Mouse (Mus musculus): ENCODE results near the gene Eri3. TPM values are rescaled to one million over a fixed set of nuclear protein-coding genes. Genes with fewer than 3 reads are reported as not detected.
A peak's percentile ranks its signal among the peaks of the same experiment; 100 is the strongest.

Gene Eri3
- polyA plus RNA-seq, 1 experiment, result 201 TPM

DNA sequence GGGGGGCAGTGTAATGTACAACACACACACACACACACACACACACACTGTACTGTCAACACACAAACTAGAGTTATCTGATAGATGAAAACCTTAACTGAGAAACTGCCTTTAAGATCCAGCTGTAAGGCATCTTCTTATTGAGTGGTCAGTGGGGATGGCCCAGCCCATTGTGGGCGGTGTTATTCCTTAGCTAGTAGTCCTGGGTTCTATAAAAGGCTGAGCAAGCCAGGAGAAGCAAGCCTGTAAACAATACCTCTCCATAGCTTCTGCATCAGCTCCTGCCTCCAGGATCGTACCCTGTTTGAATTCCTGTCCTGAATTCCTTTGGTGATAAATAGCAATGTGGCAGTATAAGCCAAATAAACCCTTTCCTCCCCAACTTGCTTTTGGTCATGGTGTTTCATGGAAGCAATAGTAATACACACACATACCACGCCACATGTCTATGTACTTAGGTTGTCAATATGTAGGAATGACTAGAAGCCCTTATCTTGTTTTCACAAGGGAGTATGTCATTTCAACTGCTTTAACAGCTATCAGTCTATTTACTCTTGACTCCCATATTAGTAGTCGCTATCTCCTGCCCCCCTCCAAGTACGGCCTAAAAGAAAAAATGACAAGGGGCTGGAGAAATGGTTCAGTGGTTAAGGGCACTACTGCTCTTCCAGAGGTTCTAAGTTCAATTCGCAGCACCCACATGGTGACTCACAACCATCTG, 133.0 kb downstream of the Eri3 start:
- no peak overlapping the region for H3K4me3 ChIP-seq (ENCODE audit: insufficient read depth, low read length)
- TF ChIP-seq POLR2A (IDR thresholded peaks at IDR 0.05; ENCODE audit: extremely low read depth, insufficient read depth, low read length) (no peak), CTCF (IDR thresholded peaks at IDR 0.05; ENCODE audit: extremely low read depth, insufficient read depth, low read length) (no peak)
- no peaks in the 10 kb centered on the region for H3K4me1 ChIP-seq (ENCODE audit: control insufficient read depth, insufficient read depth, low read length)
- H3K27ac ChIP-seq (ENCODE audit: insufficient read depth, low read length), result no peak overlapping the region

DNA sequence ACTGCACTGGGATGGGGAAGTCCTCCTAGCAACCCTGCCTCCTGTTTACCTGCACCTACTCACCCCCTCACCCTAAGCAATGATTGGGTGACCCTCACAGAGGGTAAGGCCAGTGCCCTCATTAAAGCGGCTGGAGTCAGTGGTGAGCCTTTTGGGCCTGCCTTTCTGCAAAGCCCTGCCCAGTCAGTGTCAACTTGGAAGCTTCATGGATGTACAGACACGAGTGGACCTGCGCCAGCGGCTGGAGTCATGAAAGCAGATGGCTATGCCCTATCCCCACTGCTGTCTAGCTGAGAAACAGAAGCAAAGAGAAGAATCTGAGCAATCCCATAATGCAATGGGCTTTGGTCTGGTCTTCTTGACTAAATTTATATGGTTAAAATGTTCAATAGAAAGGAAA, 136.2 kb downstream of the Eri3 start:
- Histone ChIP-seq H3K4me1 (ENCODE audit: control insufficient read depth, insufficient read depth, low read length) (no peaks in the 10 kb centered on the region), H3K4me3 (ENCODE audit: insufficient read depth, low read length) (no peak overlapping the region), H3K27ac (ENCODE audit: insufficient read depth, low read length) (no peak overlapping the region)
- TF ChIP-seq CTCF (IDR thresholded peaks at IDR 0.05; ENCODE audit: extremely low read depth, insufficient read depth, low read length), result no peak
- no peak for TF ChIP-seq POLR2A (IDR thresholded peaks at IDR 0.05; ENCODE audit: extremely low read depth, insufficient read depth, low read length)

DNA sequence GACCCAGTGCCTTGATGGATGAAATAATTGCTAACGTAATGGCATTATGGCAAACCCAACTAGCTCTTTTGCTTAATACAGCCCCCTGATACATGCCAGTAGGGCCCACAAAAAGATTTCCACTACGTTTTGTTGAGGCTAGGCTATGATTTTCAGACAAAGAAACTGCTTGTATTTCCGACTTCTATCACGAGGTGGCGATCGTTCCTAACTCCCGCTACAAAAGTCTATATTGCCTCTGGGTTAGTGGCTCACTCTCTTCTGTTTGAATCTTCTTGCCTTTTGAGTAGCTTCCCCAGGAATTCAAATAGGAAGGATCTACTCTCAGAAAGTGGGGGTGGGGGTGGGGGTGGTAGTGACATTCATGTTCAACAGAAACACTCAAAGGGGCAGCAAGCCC, 155.2 kb downstream of the Eri3 start:
- H3K4me3 ChIP-seq (ENCODE audit: insufficient read depth, low read length), result no peak overlapping the region
- no peaks in the 10 kb centered on the region for H3K4me1 ChIP-seq (ENCODE audit: control insufficient read depth, insufficient read depth, low read length)
- no peak overlapping the region for H3K27ac ChIP-seq (ENCODE audit: insufficient read depth, low read length)
- TF ChIP-seq POLR2A (IDR thresholded peaks at IDR 0.05; ENCODE audit: extremely low read depth, insufficient read depth, low read length) (no peak), CTCF (IDR thresholded peaks at IDR 0.05; ENCODE audit: extremely low read depth, insufficient read depth, low read length) (peak; percentile 68)

DNA sequence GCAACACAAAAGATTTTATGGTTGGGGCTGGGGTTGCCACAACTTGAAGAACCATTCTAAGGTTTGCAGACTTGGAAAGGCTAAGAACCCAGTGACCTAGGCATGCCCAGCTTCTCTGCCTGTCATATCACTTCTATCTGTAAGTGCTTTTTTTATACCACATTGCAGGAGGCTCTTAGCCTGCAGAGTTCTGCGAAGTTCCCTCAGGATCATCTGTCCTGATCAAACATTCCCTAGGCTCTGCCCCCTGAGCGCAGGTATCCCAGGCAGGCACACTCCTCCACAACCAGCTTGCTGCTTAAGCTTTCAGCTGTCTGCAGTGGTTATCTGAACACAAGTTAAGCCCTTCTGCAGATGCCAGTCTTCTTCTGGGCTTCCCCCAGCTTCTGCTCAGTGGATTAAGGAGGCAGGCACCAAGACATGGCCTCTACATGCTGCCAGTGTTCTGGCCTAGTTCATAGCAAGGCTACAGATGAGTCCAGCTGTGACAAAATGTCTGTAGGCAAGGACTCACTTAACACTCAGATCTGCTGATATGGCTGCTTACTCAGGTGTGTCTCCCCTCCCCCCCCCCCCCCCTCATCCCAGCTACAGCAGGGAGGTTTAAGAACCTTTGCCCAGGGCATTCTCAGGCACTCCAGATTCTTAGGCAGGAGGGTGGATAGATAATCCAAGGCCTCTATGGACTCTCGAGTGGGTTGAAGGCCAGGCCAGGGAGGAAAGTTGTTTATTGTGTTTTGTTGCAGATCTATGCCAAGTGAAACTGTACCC, 158.8 kb downstream of the Eri3 start:
- Histone ChIP-seq H3K4me3 (ENCODE audit: insufficient read depth, low read length) (no peak overlapping the region), H3K4me1 (ENCODE audit: control insufficient read depth, insufficient read depth, low read length) (no peaks in the 10 kb centered on the region), H3K27ac (ENCODE audit: insufficient read depth, low read length) (no peak overlapping the region)
- TF ChIP-seq CTCF (IDR thresholded peaks at IDR 0.05; ENCODE audit: extremely low read depth, insufficient read depth, low read length), result no peak
- no peak for TF ChIP-seq POLR2A (IDR thresholded peaks at IDR 0.05; ENCODE audit: extremely low read depth, insufficient read depth, low read length)

DNA sequence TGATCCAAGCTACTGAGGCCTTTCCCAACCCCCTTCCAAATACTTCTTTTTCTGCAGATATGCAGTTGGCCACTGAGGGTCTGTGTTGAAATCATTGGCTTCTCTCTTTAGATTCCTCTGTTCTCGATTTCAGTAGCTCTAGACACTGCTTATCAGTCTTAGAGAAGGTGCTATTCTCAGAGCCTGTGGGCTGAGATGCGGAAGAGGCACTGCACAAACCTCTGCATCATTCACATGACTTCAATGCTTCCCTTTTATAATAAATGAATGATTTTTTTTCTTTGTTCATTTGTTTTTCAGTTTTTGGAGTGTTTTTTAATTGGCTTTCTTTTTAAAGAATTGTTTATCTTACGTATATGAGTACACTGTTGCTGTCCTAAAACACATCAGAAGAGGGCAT, 162.1 kb downstream of the Eri3 start:
- no peak for TF ChIP-seq CTCF (IDR thresholded peaks at IDR 0.05; ENCODE audit: extremely low read depth, insufficient read depth, low read length)
- TF ChIP-seq POLR2A (IDR thresholded peaks at IDR 0.05; ENCODE audit: extremely low read depth, insufficient read depth, low read length), result no peak
- Histone ChIP-seq H3K4me3 (ENCODE audit: insufficient read depth, low read length) (no peak overlapping the region), H3K27ac (ENCODE audit: insufficient read depth, low read length) (no peak overlapping the region), H3K4me1 (ENCODE audit: control insufficient read depth, insufficient read depth, low read length) (no peaks in the 10 kb centered on the region)

DNA sequence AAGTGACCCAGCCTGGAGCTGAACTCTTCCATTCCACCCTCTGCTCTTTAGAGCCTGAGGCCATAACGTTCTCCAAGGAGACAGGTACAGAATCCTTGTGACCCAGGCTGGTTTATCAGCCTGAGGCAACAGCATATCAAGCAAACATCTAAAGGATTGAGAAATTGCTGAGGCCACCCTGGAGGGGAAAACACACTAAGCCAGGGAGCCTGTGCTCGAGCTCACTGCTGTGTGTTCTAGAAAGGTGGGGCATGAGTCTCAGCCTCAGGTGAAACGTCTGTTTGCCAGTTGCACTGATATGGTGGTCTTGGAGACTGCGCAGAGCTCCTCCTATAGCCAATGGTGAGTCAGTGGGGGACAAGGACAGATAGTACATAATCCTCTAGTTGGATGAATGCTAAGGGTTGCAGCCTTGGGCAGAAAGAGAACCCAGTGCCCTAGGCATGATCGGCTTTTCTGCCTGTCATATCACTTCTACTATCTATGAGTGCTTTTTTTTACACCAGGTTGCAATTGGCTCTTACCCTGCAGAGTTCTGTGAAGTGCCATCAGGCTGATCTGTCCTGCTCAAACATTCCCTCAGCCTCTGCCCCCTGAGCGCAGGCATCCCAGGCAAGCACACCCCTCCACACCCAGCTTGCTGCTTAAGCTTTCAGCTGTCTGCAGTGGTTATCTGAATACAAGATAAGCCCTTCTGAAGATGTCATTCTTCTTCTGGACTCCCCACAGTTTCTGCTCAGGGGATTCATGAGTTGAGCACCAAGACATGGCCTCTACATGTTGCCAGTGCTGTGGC, 163.3 kb downstream of the Eri3 start:
- TF ChIP-seq CTCF (IDR thresholded peaks at IDR 0.05; ENCODE audit: extremely low read depth, insufficient read depth, low read length), result no peak
- Histone ChIP-seq H3K4me3 (ENCODE audit: insufficient read depth, low read length) (no peak overlapping the region), H3K27ac (ENCODE audit: insufficient read depth, low read length) (no peak overlapping the region), H3K4me1 (ENCODE audit: control insufficient read depth, insufficient read depth, low read length) (no peaks in the 10 kb centered on the region)

Other genes with a start within 250 kb of the Eri3 start
- gene Rnf220, start 53.3 kb upstream of the Eri3 start, polyA plus RNA-seq (2012; rRNA removed), result 217 and 226 TPM in 2 replicates
- 48.0 and 49.6 TPM in 2 replicates for gene Dmap1, start 131.9 kb downstream of the Eri3 start, polyA plus RNA-seq (2012; rRNA removed)
- not detected in 2 replicates for gene Gm12845, start 174.0 kb downstream of the Eri3 start, polyA plus RNA-seq (2012; rRNA removed)
- gene Klf17, start 215.3 kb downstream of the Eri3 start, polyA plus RNA-seq (2012; rRNA removed), result not detected in 2 replicates

Measured in cortical plate, adult 2 months (tissue).